Mouse (Mus musculus) spleen, postnatal 36 days (tissue): ENCODE data around the gene Olah.

Experiments used
- DNase-seq, 2 experiments: peaks; one replicate each; pipeline ENCODE4 v3.0.0; 2022; ENCODE audit warnings: low spot score in 2 of 2, mixed read lengths in 1 of 2

The Olah gene

GRCm38 (mm10) chr2:3348919-3349318 lies 48.1 kb downstream of the Olah start:
- DNase-seq: peak; percentile 5 to 16

- DNase-seq: no peak
Observed at GRCm38 (mm10) chr2:3348422-3348821, 48.6 kb downstream of the Olah start.

- peak; percentile 53 to 57 for DNase-seq
Observed at GRCm38 (mm10) chr2:3335611-3336301, 61.3 kb downstream of the Olah start, which contains the start of gene Acbd7. Gene Acbd7, plus strand, starts transcription at chr2:3336168.

GRCm38 (mm10) chr2:3333761-3334160 lies 63.2 kb downstream of the Olah start:
- DNase-seq: no peak

- peak; percentile 98 for DNase-seq
Observed at GRCm38 (mm10) chr2:3332484-3333242, 64.3 kb downstream of the Olah start, which contains the start of gene Rpp38. Gene Rpp38, minus strand, starts transcription at chr2:3332643.

GRCm38 (mm10) chr2:3332056-3332455 lies 65.0 kb downstream of the Olah start:
- no peak for DNase-seq

GRCm38 (mm10) chr2:3331071-3331703 lies 65.8 kb downstream of the Olah start:
- DNase-seq: no peak

GRCm38 (mm10) chr2:3327351-3327750 lies 69.7 kb downstream of the Olah start:
- peak; percentile 28 to 46 for DNase-seq

GRCm38 (mm10) chr2:3326547-3326946 lies 70.5 kb downstream of the Olah start:
- no peak for DNase-seq

- no peak for DNase-seq
Observed at GRCm38 (mm10) chr2:3324381-3325130, 72.5 kb downstream of the Olah start.

GRCm38 (mm10) chr2:3323132-3323531 lies 73.9 kb downstream of the Olah start:
- no peak for DNase-seq

GRCm38 (mm10) chr2:3305426-3306025 lies 91.5 kb downstream of the Olah start:
- no peak for DNase-seq

GRCm38 (mm10) chr2:3295826-3296225 lies 101.2 kb downstream of the Olah start:
- no peak for DNase-seq

- DNase-seq: no peak
Observed at GRCm38 (mm10) chr2:3292170-3292569, 104.8 kb downstream of the Olah start.
